Comparison of ENCODE assay signal across 24 mouse cellular contexts in the genomic region with DNA sequence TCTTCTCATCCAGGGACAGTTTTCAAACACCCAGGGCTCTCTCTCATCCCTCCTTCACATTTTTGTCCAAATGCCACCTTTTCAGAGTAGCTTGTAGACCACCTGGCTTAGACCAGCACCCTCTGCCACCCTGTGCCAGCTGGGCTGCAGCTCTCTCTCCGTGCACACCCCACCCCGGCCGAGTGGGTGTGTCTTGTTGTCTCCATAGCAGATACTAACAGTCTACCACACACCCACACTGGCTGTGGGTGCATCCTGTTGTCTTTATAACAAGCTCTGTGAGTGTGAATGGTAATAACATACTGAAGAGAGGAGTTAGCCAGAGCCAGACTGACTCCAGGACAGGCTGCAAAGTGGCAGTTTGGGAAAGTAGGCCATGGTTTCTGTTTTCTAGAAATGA. TPM values are rescaled to one million over a fixed set of nuclear protein-coding genes. Genes with fewer than 3 reads are reported as not detected.
DNase-seq lines count a peak whose midpoint lies in the region; ATAC-seq and TF ChIP-seq lines count a peak whose summit lies in the region.
"Had no signal": no experiment of that assay in that cellular context is flagged by ENCODE, and none has a peak within 500 bp of the region (broad histone marks: within the 10 kb centered on the region; RNA-seq: fewer than 3 reads in every experiment).

No protein-coding gene starts in this region.

- H3K9me3 ChIP-seq in E14TG2a.4 (ENCODE audit: low read length), result peaks cover 13% of the 10 kb centered on the region
- H3K9me3 ChIP-seq: embryonic facial prominence, embryonic 12.5 days; kidney, embryonic 15.5 days; liver, embryonic 15.5 days; midbrain, embryonic 12.5 days; neural tube, embryonic 15.5 days had no signal

- peaks cover 27% of the 10 kb centered on the region for H3K27me3 ChIP-seq in E14TG2a.4 (ENCODE audit: insufficient read depth, low read length)

- ATAC-seq in frontal cortex, adult (ENCODE audit: low TSS enrichment), result peak; percentile 57
- ATAC-seq in erythroblast, adult 5-6 weeks (replicated peaks; ENCODE audit: low FRiP score, poor library complexity, severe bottlenecking), result no peak
- ATAC-seq in monocyte, adult 5-6 weeks (replicated peaks; ENCODE audit: insufficient number of reproducible peaks, low FRiP score, low TSS enrichment, poor library complexity, severe bottlenecking), result no peak
- ATAC-seq: activated CD4-positive, CD25-positive, alpha-beta regulatory T cell, adult 4 months; intestine, embryonic 16.5 days had no signal

- intact Hi-C loops in left cerebral cortex, adult 2 months (cut with DNase I), result no loop called here
- intact Hi-C loops in left cerebral cortex, postnatal 36 days (cut with DNase I), result no loop called here

- peaks cover 80% of the 10 kb centered on the region for H3K4me1 ChIP-seq in E14TG2a.4 (replicated peaks; ENCODE audit: low read depth, low read length)
- H3K4me1 ChIP-seq: embryonic facial prominence, embryonic 12.5 days; liver, embryonic 15.5 days had no signal

- peak overlapping the region; percentile 86 for H3K27ac ChIP-seq in left cerebral cortex, adult 2 months
- H3K27ac ChIP-seq: embryonic facial prominence, embryonic 12.5 days; hindbrain, embryonic 12.5 days; kidney, embryonic 15.5 days; liver, embryonic 15.5 days; macrophage; midbrain, embryonic 12.5 days; neural tube, embryonic 15.5 days; stomach, postnatal 0 days had no signal

- TF ChIP-seq CTCF in left cerebral cortex, adult 2 months (IDR thresholded peaks at IDR 0.05), result no peak
- TF ChIP-seq CTCF in E14TG2a.4 (conservative IDR thresholded peaks at IDR 0.05; ENCODE audit: low read length), result no peak

- H3K4me3 ChIP-seq in left cerebral cortex, adult 2 months, result no peak overlapping the region
- H3K4me3 ChIP-seq in E14TG2a.4 (replicated peaks; ENCODE audit: low read length), result 0 out of 2 replicates have a peak overlapping the region, but pooled peaks have one; percentile 0
- H3K4me3 ChIP-seq: embryonic facial prominence, embryonic 12.5 days; hindbrain, embryonic 12.5 days; kidney, embryonic 15.5 days; liver, embryonic 15.5 days; midbrain, embryonic 12.5 days; myocyte; neural tube, embryonic 15.5 days had no signal

- no peak for DNase-seq in frontal cortex, postnatal 14 days (ENCODE audit: low spot score in 2 of 2)
- peak; percentile 59 to 68 for DNase-seq in left cerebral cortex, adult 2 months (ENCODE audit: extremely low spot score in 1 of 2, low spot score in 2 of 2)
- DNase-seq in left cerebral cortex, adult 11 months (ENCODE audit: low spot score), result no peak
- peak; percentile 59 for DNase-seq in left cerebral cortex, postnatal 36 days (ENCODE audit: low spot score in 2 of 2)
- DNase-seq: adrenal gland, postnatal 14 days; cerebellum, adult 18-20 months; gastrocnemius, postnatal 25 days; thymus, postnatal 14 days had no signal

- no peaks in the 10 kb centered on the region for H3K36me3 ChIP-seq in E14TG2a.4 (ENCODE audit: insufficient read depth, low read length)
- H3K36me3 ChIP-seq: embryonic facial prominence, embryonic 12.5 days; hindbrain, embryonic 12.5 days; kidney, embryonic 15.5 days; liver, embryonic 15.5 days; midbrain, embryonic 12.5 days; neural tube, embryonic 15.5 days had no signal

RNA-seq across cellular contexts. Expression of gene Mul1, which starts 18.5 kb away (rescaled TPM):
- 10 to 100 TPM; 63.0 to 65.1 TPM for total RNA-seq in left cerebral cortex, adult 2 months (2021)
- 10 to 100 TPM; 56.4 to 58.5 TPM for total RNA-seq in left cerebral cortex, postnatal 36 days (2021)
- total RNA-seq in erythroblast, adult 5-6 weeks (2015; ENCODE audit: low replicate concordance), result 3.7 and 4.2 TPM in 2 replicates
- total RNA-seq in erythroblast, adult 5-6 weeks (2017; ENCODE audit: low replicate concordance), result 2.0 and 3.8 TPM in 2 replicates
- total RNA-seq in monocyte, adult 5-6 weeks (2017), result 10.8 to 12.0 TPM (median 11.9 TPM) in 3 replicates

RNA-seq across cellular contexts. Expression of gene Fam43b, which starts 19.7 kb away (rescaled TPM):
- 10 to 100 TPM; 33.4 to 42.4 TPM for total RNA-seq in left cerebral cortex, adult 2 months (2021)
- 10 to 100 TPM; 27.0 to 35.4 TPM for total RNA-seq in left cerebral cortex, postnatal 36 days (2021)
- not detected in 2 replicates for total RNA-seq in erythroblast, adult 5-6 weeks (2015; ENCODE audit: low replicate concordance)
- not detected in 2 replicates for total RNA-seq in erythroblast, adult 5-6 weeks (2017; ENCODE audit: low replicate concordance)
- total RNA-seq in monocyte, adult 5-6 weeks (2017), result not detected in 3 replicates
- total RNA-seq: CH12.LX; gastrocnemius, postnatal 25 days had no signal

RNA-seq across cellular contexts. Expression of gene Camk2n1, which starts 38.1 kb away (rescaled TPM):
- 1,000 to 10,000 TPM; 1,332 to 1,386 TPM for total RNA-seq in left cerebral cortex, adult 2 months (2021)
- 1,000 to 10,000 TPM; 1,236 to 1,427 TPM for total RNA-seq in left cerebral cortex, postnatal 36 days (2021)
- total RNA-seq in erythroblast, adult 5-6 weeks (2015; ENCODE audit: low replicate concordance), result not detected in 2 replicates
- total RNA-seq in erythroblast, adult 5-6 weeks (2017; ENCODE audit: low replicate concordance), result not detected in 2 replicates
- 10.8 to 19.2 TPM (median 11.3 TPM) in 3 replicates for total RNA-seq in monocyte, adult 5-6 weeks (2017)

RNA-seq across cellular contexts. Expression of gene Cda, which starts 48.2 kb away (rescaled TPM):
- 1 to 10 TPM; 3.8 to 4.0 TPM for total RNA-seq in left cerebral cortex, adult 2 months (2021)
- 1 to 10 TPM; 3.5 to 3.7 TPM for total RNA-seq in left cerebral cortex, postnatal 36 days (2021)
- not detected in 2 replicates for total RNA-seq in erythroblast, adult 5-6 weeks (2015; ENCODE audit: low replicate concordance)
- total RNA-seq in erythroblast, adult 5-6 weeks (2017; ENCODE audit: low replicate concordance), result not detected in 2 replicates
- total RNA-seq in monocyte, adult 5-6 weeks (2017), result not detected in 3 replicates
- total RNA-seq: CH12.LX had no signal

Comparison
In these comparisons a context has a peak if more than half of its experiments do, and no peak if none do; other contexts are left out.
1. DNase-seq: peak in left cerebral cortex, adult 2 months (2 of 2) and left cerebral cortex, postnatal 36 days (2 of 2); none in frontal cortex, postnatal 14 days (0 of 2) and left cerebral cortex, adult 11 months (single experiment).
2. RNA of gene Fam43b, which starts 19.7 kb away (total RNA-seq): 33.4 to 42.4 TPM in left cerebral cortex, adult 2 months and 27.0 to 35.4 TPM in left cerebral cortex, postnatal 36 days; not detected in erythroblast, adult 5-6 weeks and not detected in monocyte, adult 5-6 weeks; every median in the first group is over 10 times any median in the second.
3. RNA of gene Camk2n1, which starts 38.1 kb away (total RNA-seq): 1,236 to 1,427 TPM in left cerebral cortex, postnatal 36 days and 1,332 to 1,386 TPM in left cerebral cortex, adult 2 months; 10.8 to 19.2 TPM in monocyte, adult 5-6 weeks and not detected in erythroblast, adult 5-6 weeks; every median in the first group is over 10 times any median in the second.